Mouse (Mus musculus) embryonic stem cell, embryonic (primary cell): ENCODE measurements at regions not wholly inside any gene's neighbourhood (a gene's known extent, or its start where the extent isn't known, plus 50 kb on each side); places are given as distances from the start of the nearest gene placed in this dataset.
"Not testable (repeated sequence)": the region's sequence is repeated elsewhere in the genome, so short reads cannot be mapped to it uniquely, and the experiment has no call there.

Experiments used
- CTCF ChIA-PET, 4 experiments: fragments of 300-600 bp in 2 of 4; fragments of 350-600 bp in 2 of 4; sonication (Branson Sonifier 250); formaldehyde crosslinking; loops; one replicate each; lab custom pipeline; 2022; ENCODE audit warnings: inconsistent platforms in 2 of 4; lab: Charles Lee
- POLR2A ChIA-PET, 4 experiments: fragments of 300-600 bp in 2 of 4; fragments of 350-600 bp in 2 of 4; sonication (Branson Sonifier 250); formaldehyde crosslinking; loops; one replicate each; lab custom pipeline; 2022; ENCODE audit warnings: antibody characterized with exemption in 4 of 4, inconsistent platforms in 1 of 4; lab: Charles Lee

GRCm38 (mm10) chr2:53276435-53276834 is 84.9 kb downstream of the Arl6ip6 start:
- ChIA-PET POLR2A (no interaction called here), CTCF (interaction anchor here in 1 of 4 experiments (0.6 kb wide), 1 partner anchor 1565 kb away, joined by 6 read pairs; no protein-coding TSS in a partner anchor)

GRCm38 (mm10) chr2:53301712-53302423 is 110.3 kb downstream of the Arl6ip6 start:
- CTCF ChIA-PET: no interaction called here
- POLR2A ChIA-PET: no interaction called here

GRCm38 (mm10) chr2:53330680-53331079 is 139.2 kb downstream of the Arl6ip6 start:
- ChIA-PET CTCF (interaction anchor here in 3 of 4 experiments (0.6 to 1.0 kb wide), 11 partner anchors 9 to 1171 kb away, joined by 3 to 5 read pairs (median 3); partner anchors contain the start of gene Rprm (in 1 of the 3)), POLR2A (interaction anchor here in 2 of 4 experiments (0.6 to 0.7 kb wide), 2 partner anchors 406 to 816 kb away, joined by 3 to 4 read pairs; no protein-coding TSS in a partner anchor)

- POLR2A ChIA-PET: interaction anchor here in 1 of 4 experiments (1.0 kb wide), 1 partner anchor 19 kb away, joined by 3 read pairs; no protein-coding TSS in a partner anchor
- CTCF ChIA-PET: no interaction called here
These were observed 167.5 kb downstream of the Arl6ip6 start for GRCm38 (mm10) chr2:53359026-53359425.

GRCm38 (mm10) chr2:53382348-53382747 is 190.8 kb downstream of the Arl6ip6 start:
- CTCF ChIA-PET: no interaction called here
- POLR2A ChIA-PET: no interaction called here

- CTCF ChIA-PET: no interaction called here
- POLR2A ChIA-PET: interaction anchor here in 1 of 4 experiments (0.6 kb wide), 1 partner anchor 194 kb away, joined by 3 read pairs; the partner anchor contains the start of genes Arl6ip6 and Prpf40a
These were observed 193.1 kb downstream of the Arl6ip6 start for GRCm38 (mm10) chr2:53384545-53385176.

GRCm38 (mm10) chr2:53388652-53389051 is 197.1 kb downstream of the Arl6ip6 start:
- CTCF ChIA-PET: no interaction called here

GRCm38 (mm10) chr2:53414471-53414870 is 222.9 kb downstream of the Arl6ip6 start:
- ChIA-PET CTCF (no interaction called here), POLR2A (no interaction called here)

More at GRCm38 (mm10) chr2:53388652-53389051, 197.1 kb downstream of the Arl6ip6 start:
- POLR2A ChIA-PET: no interaction called here

GRCm38 (mm10) chr2:53437046-53437815 is 245.7 kb downstream of the Arl6ip6 start:
- ChIA-PET CTCF (no interaction called here), POLR2A (no interaction called here)

GRCm38 (mm10) chr2:53440301-53440700 is 248.8 kb downstream of the Arl6ip6 start:
- POLR2A ChIA-PET, CTCF ChIA-PET: not testable (repeated sequence)

- ChIA-PET POLR2A (no interaction called here), CTCF (no interaction called here)
These were observed 268.7 kb downstream of the Arl6ip6 start for GRCm38 (mm10) chr2:53460265-53460664.

- CTCF ChIA-PET: interaction anchor here in 1 of 4 experiments (0.6 kb wide), 1 partner anchor 1512 kb away, joined by 3 read pairs; no protein-coding TSS in a partner anchor
These were observed 282.9 kb downstream of the Arl6ip6 start for GRCm38 (mm10) chr2:53474455-53474854.

GRCm38 (mm10) chr2:53479051-53479450 is 287.5 kb downstream of the Arl6ip6 start:
- CTCF ChIA-PET, POLR2A ChIA-PET: not testable (repeated sequence)

More at GRCm38 (mm10) chr2:53474455-53474854, 282.9 kb downstream of the Arl6ip6 start:
- POLR2A ChIA-PET: interaction anchor here in 1 of 4 experiments (0.6 kb wide), 1 partner anchor 480 kb away, joined by 3 read pairs; no protein-coding TSS in a partner anchor

- CTCF ChIA-PET: no interaction called here
- POLR2A ChIA-PET: no interaction called here
These were observed 296.8 kb downstream of the Arl6ip6 start for GRCm38 (mm10) chr2:53488301-53488700.

GRCm38 (mm10) chr2:53490805-53491585 is 299.5 kb downstream of the Arl6ip6 start:
- CTCF ChIA-PET: interaction anchor here in 1 of 4 experiments (0.6 kb wide), 1 partner anchor 575 kb away, joined by 5 read pairs; no protein-coding TSS in a partner anchor
- POLR2A ChIA-PET: no interaction called here

- ChIA-PET CTCF (no interaction called here), POLR2A (no interaction called here)
These were observed 301.3 kb downstream of the Arl6ip6 start for GRCm38 (mm10) chr2:53492788-53493187.

GRCm38 (mm10) chr2:53501657-53502274 is 310.2 kb downstream of the Arl6ip6 start:
- CTCF ChIA-PET: no interaction called here
- POLR2A ChIA-PET: interaction anchor here in 1 of 4 experiments (1.0 to 1.2 kb wide), 2 partner anchors 30 to 60 kb away, joined by 3 to 4 read pairs; no protein-coding TSS in a partner anchor

GRCm38 (mm10) chr2:53502275-53502667 is 310.7 kb downstream of the Arl6ip6 start:
- POLR2A ChIA-PET: interaction anchor here in 1 of 4 experiments (1.0 to 1.2 kb wide), 2 partner anchors 30 to 61 kb away, joined by 3 to 4 read pairs; no protein-coding TSS in a partner anchor
- CTCF ChIA-PET: no interaction called here
